In the genomic region with DNA sequence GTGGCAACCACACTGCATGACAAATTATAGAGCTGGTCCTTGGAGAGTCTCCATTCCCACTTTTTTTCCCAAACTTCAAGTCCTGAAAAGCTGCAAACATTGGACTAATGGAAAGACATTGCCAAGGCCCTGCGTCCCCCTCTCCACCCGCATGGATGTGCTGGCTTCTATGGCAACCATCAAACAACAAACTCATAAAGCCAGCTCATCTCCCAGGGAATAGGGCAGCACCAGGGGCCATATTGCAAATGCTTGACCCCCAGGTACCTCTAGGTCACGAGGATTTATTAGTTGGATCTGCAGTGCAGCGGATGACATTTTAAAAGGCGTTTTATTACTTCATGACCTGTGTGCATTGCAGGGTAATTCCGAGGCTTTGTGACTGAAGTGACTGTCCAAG, we compare ENCODE assay signal across 24 mouse cellular contexts.
"Had no signal": no experiment of that assay in that cellular context is flagged by ENCODE, and none has a peak within 500 bp of the region (broad histone marks: within the 10 kb centered on the region; RNA-seq: fewer than 3 reads in every experiment).

No protein-coding gene starts in this region.

- ATAC-seq: liver, postnatal 0 days; lung, postnatal 0 days; midbrain, embryonic 15.5 days had no signal

- DNase-seq: kidney, adult 9 months; kidney, postnatal 25 days; layer of hippocampus, adult 9-11 months; liver, postnatal 0 days; lung, embryonic 14.5 days; right cerebral cortex, adult 18-20 months; right cerebral cortex, postnatal 14 days; right cerebral cortex, postnatal 4 days; thymus, adult 2 months; thymus, postnatal 14 days; thymus, postnatal 4 days had no signal

- H3K4me2 ChIP-seq: limb, embryonic 12.5 days; limb, embryonic 15.5 days; liver, embryonic 11.5 days; lung, embryonic 14.5 days; midbrain, embryonic 11.5 days; midbrain, embryonic 15.5 days; neural tube, embryonic 12.5 days; neural tube, embryonic 15.5 days had no signal

- H3K9ac ChIP-seq: limb, embryonic 12.5 days; limb, embryonic 15.5 days; liver, embryonic 14.5 days; liver, postnatal 0 days; lung, embryonic 14.5 days; midbrain, embryonic 15.5 days; neural tube, embryonic 12.5 days; neural tube, embryonic 15.5 days had no signal

- H3K27ac ChIP-seq: kidney, postnatal 0 days; layer of hippocampus, adult 2 months; limb, embryonic 12.5 days; limb, embryonic 15.5 days; liver, embryonic 14.5 days; macrophage; midbrain, embryonic 15.5 days; neural tube, embryonic 12.5 days; neural tube, embryonic 15.5 days; stomach, postnatal 0 days had no signal

- H3K36me3 ChIP-seq: limb, embryonic 12.5 days; limb, embryonic 15.5 days; midbrain, embryonic 15.5 days; neural tube, embryonic 12.5 days; neural tube, embryonic 15.5 days had no signal

- H3K9me3 ChIP-seq: limb, embryonic 12.5 days; limb, embryonic 15.5 days; midbrain, embryonic 15.5 days; neural tube, embryonic 12.5 days; neural tube, embryonic 15.5 days had no signal

- H3K27me3 ChIP-seq: limb, embryonic 12.5 days; limb, embryonic 15.5 days; midbrain, embryonic 15.5 days; neural tube, embryonic 12.5 days; neural tube, embryonic 15.5 days had no signal

- H3K4me3 ChIP-seq: layer of hippocampus, adult 2 months; limb, embryonic 12.5 days; limb, embryonic 15.5 days; midbrain, embryonic 15.5 days; neural tube, embryonic 12.5 days; neural tube, embryonic 15.5 days had no signal
